Mouse (Mus musculus) retina, postnatal 1 day (tissue): Measurements from ENCODE around the gene Lig4.

Source experiments
- DNase-seq: peaks from one replicate; pipeline ENCODE4 v3.0.0-alpha.2; 2012

Gene Lig4

DNA sequence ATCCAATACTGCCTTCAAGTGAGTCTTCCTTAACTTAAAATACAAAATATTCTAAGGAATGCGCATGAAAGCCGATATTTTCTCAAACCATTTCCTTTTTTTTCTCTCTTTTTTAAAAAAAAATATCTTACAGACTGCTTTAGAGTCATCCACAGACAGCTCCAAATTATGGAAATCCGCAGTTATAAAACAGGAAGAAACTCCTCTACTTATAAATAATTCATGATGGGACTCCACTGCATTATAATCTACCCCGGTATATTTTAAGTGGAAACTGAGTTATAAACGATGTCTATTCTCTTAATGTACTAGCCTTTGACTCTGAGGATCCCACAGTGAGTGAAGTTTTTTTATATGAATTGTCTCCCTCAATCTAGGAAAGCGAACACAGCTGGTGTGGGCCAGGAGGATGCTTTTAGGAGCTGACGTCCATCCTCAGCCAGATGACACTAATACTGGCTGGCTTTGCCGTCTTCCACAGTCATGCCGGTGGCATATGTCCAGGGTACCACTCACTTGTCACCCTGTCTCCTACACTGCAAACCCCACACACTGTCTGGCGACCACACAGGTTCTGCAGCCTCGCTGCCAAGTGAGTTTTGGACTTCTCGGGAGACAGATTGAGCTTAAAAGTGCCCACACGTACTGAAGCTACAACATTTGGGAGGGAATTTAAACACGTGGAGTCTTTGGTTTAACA lies 47.6 kb downstream of the Lig4 start:
- no peak for DNase-seq
